Mouse (Mus musculus): ENCODE results near the gene Mup1.
"Not testable (repeated sequence)": the region's sequence is repeated elsewhere in the genome, so short reads cannot be mapped to it uniquely, and the experiment has no call there.

Mup1 gene

DNA sequence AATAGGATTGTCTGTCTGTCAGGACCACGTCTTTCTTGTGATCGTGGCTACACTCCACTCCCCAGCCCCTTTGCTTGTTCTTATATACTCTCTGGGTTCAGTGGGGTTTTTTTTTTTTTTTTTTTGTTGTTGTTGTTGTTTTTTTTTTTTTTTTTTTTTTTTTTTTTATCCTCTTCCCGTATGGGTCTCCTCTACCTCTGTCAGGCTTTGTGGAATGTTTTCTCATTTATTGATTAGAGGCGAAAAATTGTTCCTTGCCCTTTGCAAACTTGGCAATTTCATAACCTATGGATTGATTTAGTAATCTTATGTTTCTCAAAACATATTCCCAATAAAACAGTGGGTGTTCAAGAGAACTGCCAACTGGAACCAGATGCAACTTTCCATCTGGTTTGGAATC lies at the start of gene Mup1:
Gene Mup1 (minus strand): TSS at position 101 of the 400 bp plus-strand sequence.
- DNase-seq (ENCODE audit: low spot score): not testable (repeated sequence)
